Mouse (Mus musculus) spleen, embryonic (tissue): ENCODE data around the gene Nop10.

ENCODE experiments used
- CTCF ChIA-PET: fragments of 350-600 bp; sonication (Branson Sonifier 250); formaldehyde crosslinking; loops from one replicate; lab custom pipeline; 2022; lab: Charles Lee

Gene Nop10

DNA sequence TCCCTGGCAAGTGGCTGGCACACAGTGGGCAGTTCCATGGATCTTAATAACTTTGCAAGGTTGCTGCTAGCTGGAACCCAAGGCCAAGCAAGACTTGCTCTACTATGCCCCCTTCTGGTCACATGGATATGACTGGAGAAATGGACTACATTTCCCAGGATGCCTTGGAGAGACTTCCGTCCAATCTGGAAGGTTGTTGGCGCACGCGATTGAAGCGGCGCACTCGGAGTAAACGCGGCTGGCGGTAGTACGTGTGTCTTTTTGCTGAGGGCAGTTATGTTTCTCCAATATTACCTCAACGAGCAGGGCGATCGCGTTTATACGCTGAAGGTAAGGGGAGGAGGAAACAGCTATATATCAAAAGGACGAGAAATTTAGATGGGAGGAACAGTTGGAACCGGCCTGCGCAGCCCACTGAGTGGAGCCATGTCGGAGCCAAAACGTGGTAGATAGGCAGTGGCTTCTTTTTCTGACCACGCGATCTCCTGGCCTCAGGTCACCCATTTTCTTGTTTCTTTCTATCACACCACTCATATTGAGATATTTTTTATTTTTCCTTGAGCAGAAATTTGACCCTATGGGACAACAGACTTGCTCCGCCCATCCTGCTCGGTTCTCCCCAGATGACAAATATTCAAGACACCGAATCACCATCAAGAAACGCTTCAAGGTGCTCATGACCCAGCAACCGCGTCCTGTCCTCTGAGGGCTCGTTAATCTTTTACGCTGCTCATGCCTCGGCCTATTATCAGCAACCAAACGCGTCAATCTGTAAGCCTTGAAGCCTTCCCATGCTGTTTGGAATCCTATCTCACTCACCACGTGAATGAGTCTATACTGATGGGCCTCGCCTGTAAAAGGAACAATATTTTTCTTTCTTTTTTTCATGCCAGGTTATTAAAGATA is at the start of gene Nop10:
Gene Nop10 (plus strand): TSS at position 179 of the 906 bp plus-strand sequence.
- CTCF ChIA-PET, result interaction anchor here (0.6 kb wide), 1 partner anchor 16 kb away, joined by 5 read pairs; no protein-coding TSS in a partner anchor

GRCm38 (mm10) chr2:112215977-112216376 is 45.7 kb upstream of the Nop10 start:
- CTCF ChIA-PET, result interaction anchor here (0.9 kb wide), 1 partner anchor 186 kb away, joined by 4 read pairs; no protein-coding TSS in a partner anchor

GRCm38 (mm10) chr2:112217614-112218013 is 44.1 kb upstream of the Nop10 start:
- CTCF ChIA-PET, result interaction anchor here (0.6 kb wide), 1 partner anchor 430 kb away, joined by 3 read pairs; no protein-coding TSS in a partner anchor

- CTCF ChIA-PET, result no interaction called here
Observed at GRCm38 (mm10) chr2:112220880-112221279, 40.8 kb upstream of the Nop10 start.

DNA sequence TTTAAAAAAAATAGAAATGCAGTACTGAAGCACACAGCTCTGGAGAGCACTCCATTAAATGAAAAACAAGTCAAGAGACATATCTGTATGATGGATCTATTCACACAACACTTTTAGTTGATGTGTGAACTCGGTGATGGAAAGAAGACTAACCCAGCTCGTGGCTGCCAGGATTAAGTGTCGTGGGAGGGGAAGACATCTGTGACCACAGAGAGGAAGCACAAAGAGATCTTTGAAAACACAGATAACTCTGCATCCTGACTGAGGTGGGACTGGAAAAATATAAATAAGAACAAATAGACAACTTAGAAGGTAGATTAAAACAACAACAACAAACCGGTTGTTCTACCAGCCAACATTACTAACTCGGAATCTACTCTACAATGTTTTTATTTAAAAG is 39.1 kb upstream of the Nop10 start:
- CTCF ChIA-PET, result no interaction called here

- CTCF ChIA-PET, result no interaction called here
Observed at GRCm38 (mm10) chr2:112224356-112224755, 37.4 kb upstream of the Nop10 start.

DNA sequence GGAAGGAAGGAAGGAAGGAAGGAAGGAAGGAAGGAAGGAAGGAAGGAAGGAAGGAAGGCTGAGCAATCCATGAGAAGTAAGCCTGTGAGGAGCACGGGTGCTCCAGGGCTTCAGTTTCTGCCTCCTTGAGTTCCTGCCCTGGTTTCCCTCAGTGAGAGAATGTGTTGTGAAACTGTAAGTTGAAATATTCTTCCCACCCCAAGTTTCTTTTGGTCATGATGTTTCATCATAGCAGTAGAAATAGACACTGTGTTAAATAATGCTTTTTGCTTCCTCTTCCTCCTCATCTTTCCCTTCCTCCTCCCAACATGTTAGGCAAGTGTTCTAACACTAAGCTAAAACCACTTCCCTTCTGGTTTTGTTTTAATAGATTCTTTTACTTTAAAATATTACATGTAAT is 29.1 kb upstream of the Nop10 start:
- CTCF ChIA-PET, result no interaction called here

- CTCF ChIA-PET, result interaction anchor here (0.6 to 0.7 kb wide), 2 partner anchors 10 to 123 kb away, joined by 4 to 14 read pairs; no protein-coding TSS in a partner anchor
Observed at GRCm38 (mm10) chr2:112236620-112237019, 25.1 kb upstream of the Nop10 start.

GRCm38 (mm10) chr2:112238006-112238405 is 23.7 kb upstream of the Nop10 start:
- CTCF ChIA-PET, result interaction anchor here (0.6 kb wide), 1 partner anchor 140 kb away, joined by 4 read pairs; no protein-coding TSS in a partner anchor

GRCm38 (mm10) chr2:112239212-112239934 is 22.4 kb upstream of the Nop10 start, which contains the start of gene Lpcat4:
Gene Lpcat4 (plus strand): TSS chr2:112239468.
- CTCF ChIA-PET, result interaction anchor here (0.6 to 0.8 kb wide), 2 partner anchors 8 to 28 kb away, joined by 3 read pairs; no protein-coding TSS in a partner anchor

DNA sequence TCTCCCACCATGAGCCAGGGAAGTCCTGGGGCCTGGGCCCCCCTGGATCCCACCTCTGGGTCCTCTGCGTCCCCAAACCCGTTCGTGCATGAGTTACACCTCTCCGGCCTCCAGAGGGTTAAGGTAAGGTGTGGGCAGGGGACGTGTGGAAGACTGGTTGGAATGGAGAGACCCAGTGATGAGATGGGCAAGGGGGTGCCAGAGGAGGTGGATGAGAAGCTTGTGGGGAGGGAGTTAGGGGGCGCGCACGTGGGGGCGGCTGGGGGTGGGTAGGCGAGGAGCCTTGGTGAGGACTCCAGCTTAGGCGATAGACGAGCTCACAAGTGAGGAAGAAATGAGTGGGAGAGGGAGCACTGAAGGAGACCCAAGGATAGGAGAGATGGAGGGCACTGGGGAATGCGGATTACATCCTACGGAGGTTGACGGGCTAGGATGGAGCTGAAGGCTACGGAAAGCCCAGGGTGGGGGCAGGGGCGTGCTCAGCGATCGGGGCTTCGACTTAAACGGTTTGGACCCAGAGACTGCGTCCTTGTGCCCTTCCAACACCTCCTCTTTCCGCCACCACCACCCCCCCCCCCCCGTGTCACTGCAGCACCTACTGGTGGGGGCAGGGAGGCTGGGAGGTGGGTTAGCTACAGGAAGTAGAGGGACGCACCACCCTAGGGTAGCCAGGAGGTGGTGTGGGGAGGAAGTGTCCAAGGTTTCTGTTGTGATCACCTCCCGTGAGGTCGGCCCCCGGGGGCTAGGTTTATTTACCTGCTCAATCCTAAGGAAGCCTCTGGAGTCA is 21.6 kb upstream of the Nop10 start:
- CTCF ChIA-PET, result interaction anchor here (0.6 to 0.7 kb wide), 3 partner anchors 14 to 202 kb away, joined by 3 to 9 read pairs (median 5); no protein-coding TSS in a partner anchor

GRCm38 (mm10) chr2:112241787-112242186 is 19.9 kb upstream of the Nop10 start:
- CTCF ChIA-PET, result interaction anchor here (0.7 kb wide), 1 partner anchor 267 kb away, joined by 9 read pairs; no protein-coding TSS in a partner anchor

DNA sequence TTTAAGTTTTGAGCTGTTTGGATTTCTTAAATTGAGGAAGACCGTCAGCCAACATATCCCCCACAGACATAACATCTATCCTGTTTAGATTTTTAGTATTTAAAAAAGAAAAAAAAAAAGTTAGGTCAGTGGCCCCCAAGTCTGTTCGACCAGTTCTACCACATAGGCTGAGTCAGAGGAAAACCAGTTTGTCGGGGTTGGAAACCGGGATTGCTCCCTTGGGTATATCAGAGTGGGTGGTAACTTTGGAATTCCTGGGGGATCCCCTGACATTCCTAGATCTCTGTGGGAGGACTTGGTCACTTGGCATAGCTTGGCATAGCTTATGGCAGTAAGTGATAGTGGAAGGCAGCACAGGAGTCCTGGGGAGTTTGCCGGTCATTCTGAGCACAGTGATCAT is 16.4 kb upstream of the Nop10 start:
- CTCF ChIA-PET, result no interaction called here

DNA sequence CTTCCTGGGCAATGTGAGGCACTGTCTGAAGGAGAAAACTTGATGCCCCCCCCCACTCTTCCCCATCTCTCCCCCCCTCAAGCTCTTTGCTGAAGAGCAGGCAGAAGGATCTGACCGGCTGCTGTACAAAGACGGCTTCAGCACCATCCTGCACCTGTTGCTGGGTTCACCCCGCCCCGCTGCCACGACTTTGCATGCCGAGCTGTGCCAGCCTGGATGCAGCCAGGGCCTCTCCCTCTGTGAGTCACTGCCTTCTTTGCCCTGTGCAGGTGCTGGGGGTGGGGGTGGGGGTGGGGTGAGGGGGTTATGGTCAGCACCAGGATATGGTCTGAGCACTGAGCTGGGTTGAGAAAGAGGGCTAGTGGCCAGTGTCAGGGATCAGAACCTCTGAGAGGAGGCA is 15.5 kb upstream of the Nop10 start:
- CTCF ChIA-PET, result interaction anchor here (0.5 kb wide), 1 partner anchor 9 kb away, joined by 14 read pairs; no protein-coding TSS in a partner anchor

GRCm38 (mm10) chr2:112247323-112247722 is 14.4 kb upstream of the Nop10 start:
- CTCF ChIA-PET, result interaction anchor here (1.3 kb wide), 1 partner anchor 9 kb away, joined by 3 read pairs; no protein-coding TSS in a partner anchor

- CTCF ChIA-PET, result no interaction called here
Observed at GRCm38 (mm10) chr2:112249780-112250453, 11.8 kb upstream of the Nop10 start.

- CTCF ChIA-PET, result interaction anchor here (0.7 kb wide), 1 partner anchor 14 kb away, joined by 5 read pairs; no protein-coding TSS in a partner anchor
Observed at GRCm38 (mm10) chr2:112254675-112255515, 6.8 kb upstream of the Nop10 start.

GRCm38 (mm10) chr2:112259241-112259962 is 2.3 kb upstream of the Nop10 start, which contains the start of gene Nutm1:
Gene Nutm1 (minus strand): TSS chr2:112259291.
- CTCF ChIA-PET, result interaction anchor here (0.7 kb wide), 2 partner anchors 63 to 81 kb away, joined by 3 read pairs; no protein-coding TSS in a partner anchor
